Mouse (Mus musculus) limb, embryonic 13.5 days (tissue): ENCODE data around the gene Stag1. TPM values are rescaled to one million over a fixed set of nuclear protein-coding genes. Genes with fewer than 3 reads are reported as not detected.

Experiments used
- ATAC-seq: fragments of 200-750 bp; cut with Nextera tagmentation; 2 replicates; pipeline ENCODE4 v1.8.0; 2017; ENCODE audit warnings: low read depth, moderate number of reproducible peaks, moderate TSS enrichment; ENCODE audit not compliant: low FRiP score
- H3K27ac ChIP-seq: fragments of 300-500 bp; sonication (generic); 2 replicates; pipeline ENCODE4 v1.5.1; 2015; ENCODE audit warnings: inconsistent platforms, mild to moderate bottlenecking, moderate library complexity
- H3K27me3 ChIP-seq: fragments of 300-500 bp; sonication (generic); 2 replicates; pipeline ENCODE4 v1.6.1; 2015; ENCODE audit warnings: mild to moderate bottlenecking, inconsistent platforms
- H3K36me3 ChIP-seq: fragments of 300-500 bp; sonication (generic); 2 replicates; pipeline ENCODE4 v1.6.1; 2015; ENCODE audit warnings: inconsistent platforms, mild to moderate bottlenecking, moderate library complexity
- H3K4me1 ChIP-seq: fragments of 300-500 bp; sonication (generic); 2 replicates; pipeline ENCODE4 v1.6.1; 2015; ENCODE audit warnings: inconsistent platforms
- H3K4me2 ChIP-seq: fragments of 300-500 bp; sonication (generic); replicated peaks from 2 replicates; pipeline ENCODE4 v1.6.1; 2015; ENCODE audit warnings: inconsistent platforms, mild to moderate bottlenecking, moderate library complexity
- H3K4me3 ChIP-seq: fragments of 300-500 bp; sonication (generic); 2 replicates; pipeline ENCODE4 v1.5.1; 2015; ENCODE audit warnings: moderate library complexity, mild to moderate bottlenecking, inconsistent platforms
- H3K9ac ChIP-seq: fragments of 300-500 bp; sonication (generic); 2 replicates; pipeline ENCODE4 v1.6.1; 2015; ENCODE audit warnings: mild to moderate bottlenecking, inconsistent platforms
- H3K9me3 ChIP-seq: fragments of 300-500 bp; sonication (generic); 2 replicates; pipeline ENCODE4 v1.6.1; 2016; ENCODE audit warnings: inconsistent platforms
- WGBS: fragments of 180-500 bp; shearing (Covaris S2); methylation state at CpG from one replicate; pipeline ENCODE4 v1.1.7; 2015; 5-methylcytosine and 5-hydroxymethylcytosine counted together
- polyA plus RNA-seq: library from polyadenylated mRNA; unstranded; fragments of >200 nt; fragmentation: Nextera tagmentation; extraction: Ambion mirVana; gene quantifications from 2 replicates; pipeline ENCODE4 v1.2.1, GENCODE M21; 2015

Stag1 gene
- 52.5 and 55.4 TPM in 2 replicates for polyA plus RNA-seq

GRCm38 (mm10) chr9:100597546-100597945, at the start of gene Stag1:
Gene Stag1, plus strand, starts transcription at chr9:100597798.
- Histone ChIP-seq H3K9ac (no peak within 1 kb of the TSS), H3K27ac (no peak within 1 kb of the TSS), H3K9me3 (no peaks in the 10 kb centered on the region; the same call in 1 of the 2 replicates), H3K36me3 (no peaks in the 10 kb centered on the region), H3K4me1 (peaks cover 7% of the 10 kb centered on the region; the same call in 1 of the 2 replicates), H3K4me3 (no peak within 1 kb of the TSS), H3K4me2 (no peak within 1 kb of the TSS), H3K27me3 (no peaks in the 10 kb centered on the region)
- no peak for ATAC-seq
- 88% methylated on average over 8 of the region's 8 CpGs for WGBS

- Histone ChIP-seq H3K27me3 (no peaks in the 10 kb centered on the region), H3K27ac (no peak overlapping the region), H3K4me1 (peaks cover 16% of the 10 kb centered on the region), H3K36me3 (peaks cover 18% of the 10 kb centered on the region), H3K4me3 (no peak overlapping the region), H3K4me2 (no peak overlapping the region), H3K9ac (no peak overlapping the region), H3K9me3 (peaks cover 9% of the 10 kb centered on the region; the same call in 1 of the 2 replicates)
- ATAC-seq: no peak
- WGBS: 90% methylated on average over 2 of the region's 2 CpGs
Measured at GRCm38 (mm10) chr9:100548313-100548712, 49.3 kb upstream of the Stag1 start.

- no peak overlapping the region for H3K4me2 ChIP-seq
- WGBS: 68% methylated on average over 5 of the region's 5 CpGs
Measured at GRCm38 (mm10) chr9:100555686-100556085, 41.9 kb upstream of the Stag1 start.

GRCm38 (mm10) chr9:100558023-100558573, 39.5 kb upstream of the Stag1 start:
- Histone ChIP-seq H3K36me3 (peaks cover 2% of the 10 kb centered on the region; the same call in 1 of the 2 replicates), H3K4me2 (no peak overlapping the region), H3K9me3 (no peaks in the 10 kb centered on the region), H3K9ac (no peak overlapping the region), H3K4me1 (no peaks in the 10 kb centered on the region), H3K27ac (no peak overlapping the region), H3K4me3 (no peak overlapping the region), H3K27me3 (peaks cover 23% of the 10 kb centered on the region)
- WGBS: 79% methylated on average over 4 of the region's 4 CpGs
- ATAC-seq: no peak

More at GRCm38 (mm10) chr9:100555686-100556085, 41.9 kb upstream of the Stag1 start:
- Histone ChIP-seq H3K27ac (no peak overlapping the region), H3K36me3 (peaks cover 9% of the 10 kb centered on the region), H3K9ac (no peak overlapping the region), H3K4me3 (no peak overlapping the region), H3K9me3 (no peaks in the 10 kb centered on the region), H3K4me1 (no peaks in the 10 kb centered on the region), H3K27me3 (peaks cover 19% of the 10 kb centered on the region)
- ATAC-seq: no peak

- Histone ChIP-seq H3K27ac (no peak overlapping the region), H3K4me2 (no peak overlapping the region), H3K9ac (no peak overlapping the region), H3K9me3 (no peaks in the 10 kb centered on the region), H3K4me3 (no peak overlapping the region), H3K27me3 (peaks cover 27% of the 10 kb centered on the region), H3K36me3 (no peaks in the 10 kb centered on the region), H3K4me1 (no peaks in the 10 kb centered on the region)
- no peak for ATAC-seq
Measured at GRCm38 (mm10) chr9:100558991-100559390, 38.6 kb upstream of the Stag1 start.

GRCm38 (mm10) chr9:100560251-100560890, 37.2 kb upstream of the Stag1 start:
- H3K27ac ChIP-seq: no peak overlapping the region
- H3K27me3 ChIP-seq: peaks cover 22% of the 10 kb centered on the region
- no peak overlapping the region for H3K4me2 ChIP-seq
- ATAC-seq: no peak
- WGBS: 89% methylated on average over 10 of the region's 10 CpGs
- no peaks in the 10 kb centered on the region for H3K36me3 ChIP-seq
- H3K9me3 ChIP-seq: no peaks in the 10 kb centered on the region
- H3K4me1 ChIP-seq: no peaks in the 10 kb centered on the region
- no peak overlapping the region for H3K4me3 ChIP-seq
- no peak overlapping the region for H3K9ac ChIP-seq

- WGBS: 10% methylated on average over 32 of the region's 32 CpGs
- no peaks in the 10 kb centered on the region for H3K36me3 ChIP-seq
- no peaks in the 10 kb centered on the region for H3K9me3 ChIP-seq
- H3K4me3 ChIP-seq: peak overlapping the region; percentile 65
- 0 out of 2 replicates have a peak, but pooled peaks have one; percentile 4 for ATAC-seq
- peaks cover 57% of the 10 kb centered on the region for H3K27me3 ChIP-seq
- peak overlapping the region; percentile 70 for H3K9ac ChIP-seq
- H3K4me2 ChIP-seq: peak overlapping the region; percentile 90
- no peak overlapping the region for H3K27ac ChIP-seq
- peaks cover 9% of the 10 kb centered on the region; the same call in 1 of the 2 replicates for H3K4me1 ChIP-seq
Measured at GRCm38 (mm10) chr9:100569798-100570625, 27.6 kb upstream of the Stag1 start.

GRCm38 (mm10) chr9:100570626-100571233, 26.9 kb upstream of the Stag1 start, which contains the start of gene Slc35g2:
Gene Slc35g2, minus strand, starts transcription at chr9:100571090.
- WGBS: under 1% methylated on average over 43 of the region's 55 CpGs
- Histone ChIP-seq H3K27me3 (peaks cover 57% of the 10 kb centered on the region), H3K4me3 (peak within 1 kb of the TSS; percentile 65), H3K27ac (no peak within 1 kb of the TSS), H3K4me1 (peaks cover 9% of the 10 kb centered on the region; the same call in 1 of the 2 replicates), H3K36me3 (no peaks in the 10 kb centered on the region), H3K4me2 (peak within 1 kb of the TSS; percentile 90), H3K9me3 (no peaks in the 10 kb centered on the region), H3K9ac (peak within 1 kb of the TSS; percentile 70)
- ATAC-seq: peak; percentile 80

GRCm38 (mm10) chr9:100571511-100571910, 26.1 kb upstream of the Stag1 start:
- no peak overlapping the region for H3K9ac ChIP-seq
- no peaks in the 10 kb centered on the region for H3K9me3 ChIP-seq
- H3K27ac ChIP-seq: no peak overlapping the region
- H3K36me3 ChIP-seq: no peaks in the 10 kb centered on the region
- peaks cover 9% of the 10 kb centered on the region; the same call in 1 of the 2 replicates for H3K4me1 ChIP-seq
- peak overlapping the region; percentile 65 for H3K4me3 ChIP-seq
- peaks cover 53% of the 10 kb centered on the region for H3K27me3 ChIP-seq
- peak overlapping the region; percentile 90 for H3K4me2 ChIP-seq
- 89% methylated on average over 1 of the region's 1 CpGs for WGBS
- no peak for ATAC-seq

GRCm38 (mm10) chr9:100573300-100573699, 24.3 kb upstream of the Stag1 start:
- H3K4me2 ChIP-seq: no peak overlapping the region
- no peak overlapping the region for H3K27ac ChIP-seq
- whole genome bisulfite sequencing: 78% methylated on average over 2 of the region's 2 CpGs
- H3K27me3 ChIP-seq: peaks cover 47% of the 10 kb centered on the region
- no peak for ATAC-seq
- no peaks in the 10 kb centered on the region for H3K36me3 ChIP-seq
- H3K9me3 ChIP-seq: no peaks in the 10 kb centered on the region
- peaks cover 9% of the 10 kb centered on the region; the same call in 1 of the 2 replicates for H3K4me1 ChIP-seq
- no peak overlapping the region for H3K9ac ChIP-seq
- no peak overlapping the region for H3K4me3 ChIP-seq

GRCm38 (mm10) chr9:100573942-100574341, 23.7 kb upstream of the Stag1 start:
- no peak overlapping the region for H3K9ac ChIP-seq
- no peaks in the 10 kb centered on the region for H3K9me3 ChIP-seq
- 65% methylated on average over 5 of the region's 5 CpGs for WGBS
- no peak overlapping the region for H3K4me2 ChIP-seq
- H3K27me3 ChIP-seq: peaks cover 40% of the 10 kb centered on the region
- ATAC-seq: no peak
- H3K4me3 ChIP-seq: no peak overlapping the region
- peaks cover 9% of the 10 kb centered on the region; the same call in 1 of the 2 replicates for H3K4me1 ChIP-seq
- H3K36me3 ChIP-seq: no peaks in the 10 kb centered on the region
- no peak overlapping the region for H3K27ac ChIP-seq
